ENCODE assay signal across 8 mouse cellular contexts in genomic region chr11:77215483-77215882, GRCm38 (mm10). TPM values are rescaled to one million over a fixed set of nuclear protein-coding genes. Genes with fewer than 3 reads are reported as not detected.
A peak's percentile ranks its signal among the peaks of the same experiment; 100 is the strongest.
DNase-seq lines count a peak whose midpoint lies in the region; ATAC-seq and TF ChIP-seq lines count a peak whose summit lies in the region.

No protein-coding gene starts in this region.

- H3K9ac ChIP-seq in kidney, postnatal 0 days (ENCODE audit: low read depth, low read length) = peak overlapping the region; percentile 81

- H3K4me1 ChIP-seq in kidney, postnatal 0 days (replicated peaks; ENCODE audit: insufficient read depth, low read length) = peaks cover 8% of the 10 kb centered on the region; the same call in 1 of the 2 replicates
- H3K4me1 ChIP-seq in hindbrain, embryonic 10.5 days (replicated peaks) = peaks cover 29% of the 10 kb centered on the region
- peaks cover 30% of the 10 kb centered on the region for H3K4me1 ChIP-seq in midbrain, embryonic 10.5 days

- peak overlapping the region; percentile 70 for H3K4me2 ChIP-seq in kidney, postnatal 0 days (ENCODE audit: low read length)

- 2% methylated on average over 11 of the region's 11 CpGs for WGBS in kidney, postnatal 0 days
- WGBS in hindbrain, embryonic 10.5 days = 1% methylated on average over 11 of the region's 11 CpGs
- WGBS in midbrain, embryonic 10.5 days = 2% methylated on average over 11 of the region's 11 CpGs

- H3K27me3 ChIP-seq in kidney, postnatal 0 days (ENCODE audit: insufficient read depth, low read length) = no peaks in the 10 kb centered on the region
- no peaks in the 10 kb centered on the region for H3K27me3 ChIP-seq in hindbrain, embryonic 10.5 days (ENCODE audit: insufficient read depth, poor library complexity, severe bottlenecking)
- H3K27me3 ChIP-seq in midbrain, embryonic 10.5 days (ENCODE audit: low read depth, poor library complexity, severe bottlenecking) = no peaks in the 10 kb centered on the region

- peak overlapping the region; percentile 87 for H3K4me3 ChIP-seq in kidney, postnatal 0 days (replicated peaks; ENCODE audit: low read depth, low read length)
- peak overlapping the region; percentile 93 for H3K4me3 ChIP-seq in hindbrain, embryonic 10.5 days
- peak overlapping the region; percentile 91 for H3K4me3 ChIP-seq in midbrain, embryonic 10.5 days

- no peak for TF ChIP-seq CTCF in kidney, postnatal 0 days (IDR thresholded peaks at IDR 0.05; ENCODE audit: low read depth)

- H3K36me3 ChIP-seq in kidney, postnatal 0 days (ENCODE audit: insufficient read depth, low read length) = no peaks in the 10 kb centered on the region
- H3K36me3 ChIP-seq in hindbrain, embryonic 10.5 days = no peaks in the 10 kb centered on the region
- no peaks in the 10 kb centered on the region for H3K36me3 ChIP-seq in midbrain, embryonic 10.5 days

- H3K27ac ChIP-seq in kidney, postnatal 0 days = peak overlapping the region; percentile 92
- H3K27ac ChIP-seq in hindbrain, embryonic 10.5 days = peak overlapping the region; percentile 98
- H3K27ac ChIP-seq in midbrain, embryonic 10.5 days (replicated peaks) = peak overlapping the region; percentile 98

- no peaks in the 10 kb centered on the region for H3K9me3 ChIP-seq in kidney, postnatal 0 days (replicated peaks; ENCODE audit: low read length)
- H3K9me3 ChIP-seq in hindbrain, embryonic 10.5 days = no peaks in the 10 kb centered on the region
- no peaks in the 10 kb centered on the region for H3K9me3 ChIP-seq in midbrain, embryonic 10.5 days (replicated peaks)

- peak; percentile 39 for DNase-seq in kidney, postnatal 0 days (ENCODE audit: low spot score)
- no peak for DNase-seq in kidney, postnatal 10 days
- no peak for DNase-seq in hindbrain, embryonic 10.5 days (ENCODE audit: low spot score)
- DNase-seq in midbrain, embryonic 10.5 days (ENCODE audit: low spot score) = no peak
- no peak for DNase-seq in right cerebral cortex, postnatal 4 days
- DNase-seq in thymus, adult 18-20 months = no peak
- DNase-seq in kidney, adult 9 months = no peak

- no peak for ATAC-seq in kidney, postnatal 0 days (replicated peaks; ENCODE audit: low FRiP score, low read depth)
- ATAC-seq in activated CD4-positive, CD25-positive, alpha-beta regulatory T cell, adult 4 months = peak; percentile 10

RNA-seq across cellular contexts. Expression of gene Ssh2, which starts 0.6 kb away (rescaled TPM):
- 3.9 and 4.6 TPM in 2 replicates for polyA plus RNA-seq in kidney, postnatal 0 days (2015; fragmentation: Nextera tagmentation; extraction: Ambion mirVana)
- polyA plus RNA-seq in activated CD4-positive, CD25-positive, alpha-beta regulatory T cell, adult 4 months (2017; shearing (Covaris generic)) = 10 to 100 TPM; 70.5 to 71.3 TPM
- polyA plus RNA-seq in hindbrain, embryonic 10.5 days (2016; fragmentation: Nextera tagmentation; extraction: Ambion mirVana) = 9.0 and 10.1 TPM in 2 replicates
- 7.7 and 11.0 TPM in 2 replicates for polyA plus RNA-seq in midbrain, embryonic 10.5 days (2016; fragmentation: Nextera tagmentation; extraction: Ambion mirVana)

RNA-seq across cellular contexts. Expression of gene Efcab5, which starts 26.7 kb away (rescaled TPM):
- 0.34 and 0.37 TPM in 2 replicates for polyA plus RNA-seq in kidney, postnatal 0 days (2015; fragmentation: Nextera tagmentation; extraction: Ambion mirVana)
- under 1 TPM; 0.07 to 0.23 TPM for polyA plus RNA-seq in activated CD4-positive, CD25-positive, alpha-beta regulatory T cell, adult 4 months (2017; shearing (Covaris generic))
- 0.22 and 0.27 TPM in 2 replicates for polyA plus RNA-seq in hindbrain, embryonic 10.5 days (2016; fragmentation: Nextera tagmentation; extraction: Ambion mirVana)
- 0.11 and 0.36 TPM in 2 replicates for polyA plus RNA-seq in midbrain, embryonic 10.5 days (2016; fragmentation: Nextera tagmentation; extraction: Ambion mirVana)
